Mouse (Mus musculus): ENCODE measurements around the gene Gpr87.

GRCm38 (mm10) chr3:59131966-59132365 is 62.9 kb downstream of the Gpr87 start:
- TF ChIP-seq POLR2A (IDR thresholded peaks at IDR 0.05; ENCODE audit: extremely low read depth, insufficient read depth, low read length) (no peak), CTCF (IDR thresholded peaks at IDR 0.05; ENCODE audit: low read depth, low read length) (no peak)
